8 mouse cellular contexts compared by ENCODE assay signal in the genomic region with DNA sequence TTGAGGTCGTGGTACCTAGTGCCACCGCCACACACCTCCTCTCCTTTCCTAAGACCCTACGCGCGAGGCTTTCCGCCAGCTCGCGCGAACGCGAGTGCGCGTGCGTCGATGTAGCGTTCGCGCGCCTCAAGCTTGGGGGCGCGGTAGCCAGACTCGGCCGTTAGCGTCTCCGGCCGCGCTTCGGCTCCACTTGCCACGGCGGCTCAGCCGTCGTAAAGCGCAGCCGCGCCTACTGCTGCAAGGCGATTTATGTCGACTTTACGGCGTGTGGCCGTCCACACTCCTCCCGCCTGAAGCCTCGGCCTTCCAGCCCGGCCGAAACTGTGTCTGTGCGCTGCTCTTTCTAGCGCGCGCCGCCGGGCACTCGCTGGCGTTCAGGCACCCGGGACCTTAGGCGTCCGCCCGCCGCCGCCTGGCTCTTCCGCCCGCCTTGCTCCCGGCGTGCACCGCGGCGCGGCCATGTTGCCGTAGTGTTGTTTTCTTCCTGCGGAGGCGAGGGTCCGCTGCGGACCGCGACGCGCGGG. TPM values are rescaled to one million over a fixed set of nuclear protein-coding genes. Genes with fewer than 3 reads are reported as not detected.
DNase-seq lines count a peak whose midpoint lies in the region; ATAC-seq and TF ChIP-seq lines count a peak whose summit lies in the region.

Gene Rbm33, plus strand, starts transcription at position 400 of the 524 bp plus-strand sequence.

- peak; percentile 96 for DNase-seq in 3134 (ENCODE audit: extremely low read depth, insufficient read length, low spot score)
- peak; percentile 89 to 91 for DNase-seq in adrenal gland, postnatal 36 days
- peak; percentile 90 to 93 for DNase-seq in heart, adult 18-20 months
- DNase-seq in kidney, adult 2 months = peak; percentile 90
- DNase-seq in spleen, adult 2 months (ENCODE audit: low read depth in 1 of 2, low spot score in 2 of 2) = peak; percentile 71 to 85

- no peaks in the 10 kb centered on the region for H3K27me3 ChIP-seq in embryonic facial prominence, embryonic 13.5 days
- H3K27me3 ChIP-seq in kidney, adult 2 months (replicated peaks; ENCODE audit: control insufficient read depth, insufficient read depth, low read length) = no peaks in the 10 kb centered on the region
- H3K27me3 ChIP-seq in limb, embryonic 12.5 days = no peaks in the 10 kb centered on the region
- H3K27me3 ChIP-seq in midbrain, embryonic 15.5 days (replicated peaks) = no peaks in the 10 kb centered on the region
- H3K27me3 ChIP-seq in spleen, adult 2 months (ENCODE audit: control insufficient read depth, insufficient read depth, low read length) = no peaks in the 10 kb centered on the region

- H3K9ac ChIP-seq in embryonic facial prominence, embryonic 13.5 days = peak within 1 kb of the TSS; percentile 100
- H3K9ac ChIP-seq in limb, embryonic 12.5 days (replicated peaks) = peak within 1 kb of the TSS; percentile 100
- peak within 1 kb of the TSS; percentile 94 for H3K9ac ChIP-seq in midbrain, embryonic 15.5 days

- H3K4me1 ChIP-seq in embryonic facial prominence, embryonic 13.5 days = peaks cover 17% of the 10 kb centered on the region
- peaks cover 3% of the 10 kb centered on the region; the same call in 1 of the 2 replicates for H3K4me1 ChIP-seq in kidney, adult 2 months (ENCODE audit: control insufficient read depth, insufficient read depth, low read length)
- H3K4me1 ChIP-seq in limb, embryonic 12.5 days (replicated peaks) = peaks cover 18% of the 10 kb centered on the region
- H3K4me1 ChIP-seq in midbrain, embryonic 15.5 days = peaks cover 38% of the 10 kb centered on the region
- H3K4me1 ChIP-seq in spleen, adult 2 months (ENCODE audit: control insufficient read depth, insufficient read depth, insufficient read length) = peaks cover 9% of the 10 kb centered on the region

- no peaks in the 10 kb centered on the region for H3K9me3 ChIP-seq in embryonic facial prominence, embryonic 13.5 days
- no peaks in the 10 kb centered on the region for H3K9me3 ChIP-seq in limb, embryonic 12.5 days
- no peaks in the 10 kb centered on the region for H3K9me3 ChIP-seq in midbrain, embryonic 15.5 days

- peak; percentile 89 for ATAC-seq in embryonic facial prominence, embryonic 13.5 days (ENCODE audit: insufficient number of reproducible peaks, insufficient read depth, low FRiP score, low TSS enrichment, low read depth)
- ATAC-seq in limb, embryonic 12.5 days (ENCODE audit: insufficient number of reproducible peaks, insufficient read depth, low FRiP score, low TSS enrichment, low read depth) = peak; percentile 88
- peak; percentile 95 for ATAC-seq in midbrain, embryonic 15.5 days (replicated peaks)

- peak; percentile 83 for TF ChIP-seq POLR2A in kidney, adult 2 months (IDR thresholded peaks at IDR 0.05; ENCODE audit: low read depth, low read length)
- TF ChIP-seq POLR2A in spleen, adult 2 months (IDR thresholded peaks at IDR 0.05; ENCODE audit: low read depth, low read length) = peak; percentile 79

- under 1% methylated on average over 76 of the region's 76 CpGs for WGBS in embryonic facial prominence, embryonic 13.5 days
- under 1% methylated on average over 76 of the region's 76 CpGs for WGBS in kidney, adult 2 months
- WGBS in limb, embryonic 12.5 days = under 1% methylated on average over 69 of the region's 76 CpGs
- under 1% methylated on average over 76 of the region's 76 CpGs for WGBS in midbrain, embryonic 15.5 days
- under 1% methylated on average over 76 of the region's 76 CpGs for WGBS in spleen, adult 2 months

- H3K27ac ChIP-seq in embryonic facial prominence, embryonic 13.5 days = peak within 1 kb of the TSS; percentile 100
- H3K27ac ChIP-seq in kidney, adult 2 months (ENCODE audit: insufficient read depth, low read depth, low read length) = peak within 1 kb of the TSS; percentile 98
- H3K27ac ChIP-seq in limb, embryonic 12.5 days = peak within 1 kb of the TSS; percentile 100
- H3K27ac ChIP-seq in midbrain, embryonic 15.5 days = peak within 1 kb of the TSS; percentile 100
- H3K27ac ChIP-seq in spleen, adult 2 months (ENCODE audit: insufficient read depth, low read length) = peak within 1 kb of the TSS; percentile 98

- no peaks in the 10 kb centered on the region for H3K36me3 ChIP-seq in embryonic facial prominence, embryonic 13.5 days
- no peaks in the 10 kb centered on the region for H3K36me3 ChIP-seq in kidney, adult 2 months (ENCODE audit: control insufficient read depth, insufficient read depth, low read length)
- no peaks in the 10 kb centered on the region for H3K36me3 ChIP-seq in limb, embryonic 12.5 days
- H3K36me3 ChIP-seq in midbrain, embryonic 15.5 days (replicated peaks) = no peaks in the 10 kb centered on the region
- no peaks in the 10 kb centered on the region for H3K36me3 ChIP-seq in spleen, adult 2 months (ENCODE audit: control insufficient read depth, insufficient read depth, low read length)

- peak within 1 kb of the TSS; percentile 92 for H3K4me3 ChIP-seq in embryonic facial prominence, embryonic 13.5 days
- H3K4me3 ChIP-seq in kidney, adult 2 months (ENCODE audit: insufficient read depth, low read depth, low read length) = peak within 1 kb of the TSS; percentile 99
- H3K4me3 ChIP-seq in limb, embryonic 12.5 days (replicated peaks) = peak within 1 kb of the TSS; percentile 96
- H3K4me3 ChIP-seq in midbrain, embryonic 15.5 days = peak within 1 kb of the TSS; percentile 94
- peak within 1 kb of the TSS; percentile 73 for H3K4me3 ChIP-seq in spleen, adult 2 months (ENCODE audit: extremely low read depth, insufficient read depth, insufficient read length)

- no peak for TF ChIP-seq CTCF in kidney, adult 2 months (conservative IDR thresholded peaks at IDR 0.05; ENCODE audit: insufficient read depth, insufficient read length, low read depth, low read length)
- no peak for TF ChIP-seq CTCF in spleen, adult 2 months (IDR thresholded peaks at IDR 0.05; ENCODE audit: extremely low read depth, insufficient read depth, insufficient read length, insufficient replicate concordance)

- peak within 1 kb of the TSS; percentile 68 for H3K4me2 ChIP-seq in embryonic facial prominence, embryonic 13.5 days
- H3K4me2 ChIP-seq in limb, embryonic 12.5 days = peak within 1 kb of the TSS; percentile 68
- H3K4me2 ChIP-seq in midbrain, embryonic 15.5 days = peak within 1 kb of the TSS; percentile 67

RNA-seq across cellular contexts. Expression of gene Rbm33, which starts in this region (rescaled TPM):
- 10 to 100 TPM; 44.2 to 52.8 TPM for total RNA-seq in adrenal gland, postnatal 36 days (2021)
- polyA plus RNA-seq in embryonic facial prominence, embryonic 13.5 days (2015; fragmentation: Nextera tagmentation; extraction: Ambion mirVana) = 14.1 and 15.2 TPM in 2 replicates
- total RNA-seq in heart, adult 18-20 months (2021) = 10 to 100 TPM; 36.0 to 43.0 TPM
- 18.4 and 19.0 TPM in 2 replicates for polyA plus RNA-seq in kidney, adult 2 months (2012; rRNA removed)
- polyA plus RNA-seq in limb, embryonic 12.5 days (2016; fragmentation: Nextera tagmentation; extraction: Ambion mirVana) = 16.0 and 18.1 TPM in 2 replicates
- 18.1 and 18.6 TPM in 2 replicates for polyA plus RNA-seq in midbrain, embryonic 15.5 days (2015; fragmentation: Nextera tagmentation; extraction: Ambion mirVana)
- polyA plus RNA-seq in spleen, adult 2 months (2012; rRNA removed) = 33.3 and 44.0 TPM in 2 replicates

Comparison
In these comparisons a context has a peak if more than half of its experiments do, and no peak if none do; other contexts are left out.
1. Peak in every context shown above with its lines: DNase-seq, ATAC-seq, H3K4me3 ChIP-seq and H3K27ac ChIP-seq.